Mouse (Mus musculus) cortical plate, adult 2 months (tissue): ENCODE results near the gene Gm36864.

Experiments
- CTCF ChIP-seq: fragments of 200-500 bp; IDR thresholded peaks from 2 replicates; pipeline ENCODE4 v1.5.1; 2011; ENCODE audit warnings: mild to moderate bottlenecking, control low read depth, low read length; ENCODE audit not compliant: insufficient read depth; ENCODE audit errors: extremely low read depth
- POLR2A ChIP-seq: fragments of 200-500 bp; IDR thresholded peaks from 2 replicates; pipeline ENCODE4 v1.6.1; 2011; ENCODE audit warnings: mild to moderate bottlenecking, low read length, control low read depth; ENCODE audit not compliant: insufficient read depth; ENCODE audit errors: extremely low read depth

DNA sequence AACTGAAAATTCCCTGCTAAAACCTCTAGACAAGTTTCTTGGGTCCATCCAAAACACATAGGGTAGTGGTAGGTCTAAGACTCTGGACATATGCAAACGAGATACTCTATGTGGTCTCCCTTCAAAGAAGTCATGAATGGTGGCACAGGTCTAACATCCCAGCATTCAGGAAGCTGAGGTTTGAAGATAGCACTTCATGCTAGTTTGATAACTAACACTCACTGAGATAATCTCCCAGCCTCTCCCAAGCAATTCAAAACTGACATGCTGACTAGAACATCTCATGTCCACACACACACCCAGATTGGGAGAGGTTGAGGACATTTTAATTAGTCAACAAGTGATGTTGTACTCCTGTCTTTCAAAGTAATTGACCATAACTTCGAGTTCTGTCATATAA, 3.9 kb downstream of the Gm36864 start:
- TF ChIP-seq POLR2A (no peak), CTCF (no peak)
